Mouse (Mus musculus) heart, embryonic 11.5 days (tissue): ENCODE results near the gene Resf1. TPM values are rescaled to one million over a fixed set of nuclear protein-coding genes. Genes with fewer than 3 reads are reported as not detected.
"Not testable (repeated sequence)": the region's sequence is repeated elsewhere in the genome, so short reads cannot be mapped to it uniquely, and the experiment has no call there.

Source experiments
- ATAC-seq: fragments of 200-750 bp; cut with Nextera tagmentation; replicated peaks from 2 replicates; pipeline ENCODE4 v1.8.0; 2017; ENCODE audit warnings: moderate library complexity; ENCODE audit not compliant: insufficient number of reproducible peaks, low FRiP score, low TSS enrichment
- H3K27ac ChIP-seq: fragments of 300-500 bp; sonication (generic); 2 replicates; pipeline ENCODE4 v1.5.1; 2014; ENCODE audit warnings: mild to moderate bottlenecking, low read depth, low read length
- H3K27me3 ChIP-seq: fragments of 300-500 bp; sonication (generic); 2 replicates; pipeline ENCODE4 v1.6.1; 2014; ENCODE audit warnings: mild to moderate bottlenecking, low read length, mixed read lengths; ENCODE audit not compliant: control insufficient read depth, insufficient read depth
- H3K36me3 ChIP-seq: fragments of 300-500 bp; sonication (generic); 2 replicates; pipeline ENCODE4 v1.6.1; 2014; ENCODE audit warnings: mild to moderate bottlenecking, low read length, moderate library complexity, mixed read lengths; ENCODE audit not compliant: control insufficient read depth, insufficient read depth
- H3K4me1 ChIP-seq: fragments of 300-500 bp; sonication (generic); 2 replicates; pipeline ENCODE4 v1.6.1; 2014; ENCODE audit warnings: low read length; ENCODE audit not compliant: control insufficient read depth, insufficient read depth
- H3K4me2 ChIP-seq: fragments of 300-500 bp; sonication (generic); 2 replicates; pipeline ENCODE4 v1.6.1; 2014; ENCODE audit warnings: mild to moderate bottlenecking, moderate library complexity
- H3K4me3 ChIP-seq: fragments of 300-500 bp; sonication (generic); 2 replicates; pipeline ENCODE4 v1.5.1; 2014; ENCODE audit warnings: low read depth, low read length
- H3K9ac ChIP-seq: fragments of 300-500 bp; sonication (generic); 2 replicates; pipeline ENCODE4 v1.6.1; 2014; ENCODE audit warnings: mild to moderate bottlenecking, low read depth, low read length, moderate library complexity
- H3K9me3 ChIP-seq: fragments of 300-500 bp; sonication (generic); replicated peaks from 2 replicates; pipeline ENCODE4 v1.6.1; 2016; ENCODE audit warnings: low read length; ENCODE audit not compliant: control insufficient read depth
- WGBS: fragments of 180-500 bp; shearing (Covaris S2); extraction: QIAGEN DNeasy Blood & Tissue Kit; methylation state at CpG from one replicate; pipeline ENCODE4 v1.1.7; 2014; ENCODE audit not compliant: insufficient replicate concordance; 5-methylcytosine and 5-hydroxymethylcytosine counted together
- polyA plus RNA-seq: library from polyadenylated mRNA; unstranded; fragments of >200 nt; fragmentation: Nextera tagmentation; extraction: Ambion mirVana; gene quantifications from 2 replicates; pipeline ENCODE4 v1.2.1, GENCODE M21; 2014

The Resf1 gene
- polyA plus RNA-seq, 1 experiment from 2014 or later: 37.7 TPM

- H3K27me3 ChIP-seq: no peaks in the 10 kb centered on the region
- H3K4me1 ChIP-seq: no peaks in the 10 kb centered on the region
- H3K27ac ChIP-seq: no peak overlapping the region
- no peak overlapping the region for H3K4me3 ChIP-seq
- ATAC-seq: no peak
- no peaks in the 10 kb centered on the region for H3K9me3 ChIP-seq
- no peak overlapping the region for H3K4me2 ChIP-seq
- WGBS: 90% methylated on average over 4 of the region's 4 CpGs
- peaks cover 44% of the 10 kb centered on the region for H3K36me3 ChIP-seq
- H3K9ac ChIP-seq: no peak overlapping the region
These were observed 19.9 kb downstream of the Resf1 start for GRCm38 (mm10) chr6:149329071-149329470.

- no peak overlapping the region for H3K9ac ChIP-seq
- no peak overlapping the region for H3K4me3 ChIP-seq
- no peaks in the 10 kb centered on the region for H3K4me1 ChIP-seq
- no peak for ATAC-seq
- WGBS: 71% methylated on average over 1 of the region's 1 CpGs
- H3K27me3 ChIP-seq: no peaks in the 10 kb centered on the region
- H3K36me3 ChIP-seq: peaks cover 55% of the 10 kb centered on the region
- no peak overlapping the region for H3K27ac ChIP-seq
- no peak overlapping the region for H3K4me2 ChIP-seq
- no peaks in the 10 kb centered on the region for H3K9me3 ChIP-seq
These were observed 21.1 kb downstream of the Resf1 start for GRCm38 (mm10) chr6:149330332-149330731.

GRCm38 (mm10) chr6:149333036-149333435 is 23.8 kb downstream of the Resf1 start:
- Histone ChIP-seq H3K9me3 (no peaks in the 10 kb centered on the region), H3K36me3 (peaks cover 41% of the 10 kb centered on the region), H3K4me1 (no peaks in the 10 kb centered on the region), H3K4me2 (no peak overlapping the region), H3K9ac (no peak overlapping the region), H3K27me3 (no peaks in the 10 kb centered on the region), H3K4me3 (no peak overlapping the region), H3K27ac (no peak overlapping the region)
- ATAC-seq: no peak
- 94% methylated on average over 2 of the region's 2 CpGs for WGBS

GRCm38 (mm10) chr6:149337990-149338389 is 28.8 kb downstream of the Resf1 start:
- Histone ChIP-seq H3K9me3 (no peaks in the 10 kb centered on the region), H3K9ac (no peak overlapping the region), H3K27me3 (no peaks in the 10 kb centered on the region), H3K36me3 (peaks cover 27% of the 10 kb centered on the region), H3K4me2 (no peak overlapping the region), H3K4me3 (no peak overlapping the region), H3K27ac (no peak overlapping the region), H3K4me1 (no peaks in the 10 kb centered on the region)
- no peak for ATAC-seq

- H3K9me3 ChIP-seq: no peaks in the 10 kb centered on the region
- no peak overlapping the region for H3K9ac ChIP-seq
- peaks cover 22% of the 10 kb centered on the region for H3K36me3 ChIP-seq
- H3K27me3 ChIP-seq: no peaks in the 10 kb centered on the region
- no peaks in the 10 kb centered on the region for H3K4me1 ChIP-seq
- no peak overlapping the region for H3K27ac ChIP-seq
- H3K4me3 ChIP-seq: no peak overlapping the region
- H3K4me2 ChIP-seq: no peak overlapping the region
- 93% methylated on average over 1 of the region's 1 CpGs for WGBS
- no peak for ATAC-seq
These were observed 29.4 kb downstream of the Resf1 start for GRCm38 (mm10) chr6:149338622-149339021.

GRCm38 (mm10) chr6:149343802-149344201 is 34.6 kb downstream of the Resf1 start:
- Histone ChIP-seq H3K9ac (no peak overlapping the region), H3K9me3 (no peaks in the 10 kb centered on the region), H3K4me2 (no peak overlapping the region), H3K27ac (no peak overlapping the region), H3K27me3 (no peaks in the 10 kb centered on the region), H3K4me3 (no peak overlapping the region), H3K4me1 (no peaks in the 10 kb centered on the region), H3K36me3 (no peaks in the 10 kb centered on the region)
- WGBS: 45% methylated on average over 2 of the region's 2 CpGs
- ATAC-seq: no peak

GRCm38 (mm10) chr6:149344372-149344771 is 35.2 kb downstream of the Resf1 start:
- Histone ChIP-seq H3K27me3 (no peaks in the 10 kb centered on the region), H3K4me1 (no peaks in the 10 kb centered on the region), H3K27ac (no peak overlapping the region), H3K9ac (no peak overlapping the region), H3K36me3 (no peaks in the 10 kb centered on the region), H3K4me3 (no peak overlapping the region), H3K4me2 (no peak overlapping the region), H3K9me3 (no peaks in the 10 kb centered on the region)
- no peak for ATAC-seq

GRCm38 (mm10) chr6:149348211-149348610 is 39.0 kb downstream of the Resf1 start:
- H3K9ac ChIP-seq, H3K27ac ChIP-seq: not testable (repeated sequence)
- WGBS: 89% methylated on average over 6 of the region's 6 CpGs

GRCm38 (mm10) chr6:149354826-149355495 is 45.7 kb downstream of the Resf1 start:
- WGBS: 70% methylated on average over 4 of the region's 4 CpGs
- H3K27me3 ChIP-seq: no peaks in the 10 kb centered on the region
- no peak overlapping the region for H3K4me3 ChIP-seq
- no peaks in the 10 kb centered on the region for H3K36me3 ChIP-seq
- no peaks in the 10 kb centered on the region for H3K9me3 ChIP-seq
- H3K9ac ChIP-seq: no peak overlapping the region
- no peaks in the 10 kb centered on the region for H3K4me1 ChIP-seq
- no peak overlapping the region for H3K4me2 ChIP-seq
- H3K27ac ChIP-seq: no peak overlapping the region
- no peak for ATAC-seq

More at GRCm38 (mm10) chr6:149348211-149348610, 39.0 kb downstream of the Resf1 start:
- not testable (repeated sequence) for H3K36me3 ChIP-seq, H3K4me1 ChIP-seq, H3K9me3 ChIP-seq, H3K4me2 ChIP-seq, H3K27me3 ChIP-seq, H3K4me3 ChIP-seq, ATAC-seq
